Mouse (Mus musculus) neural tube, embryonic 14.5 days (tissue): Measurements from ENCODE around the gene Mpo. TPM values are rescaled to one million over a fixed set of nuclear protein-coding genes. Genes with fewer than 3 reads are reported as not detected.

ENCODE experiments used
- ATAC-seq: fragments of 200-750 bp; cut with Nextera tagmentation; 2 replicates; pipeline ENCODE4 v1.8.0; 2017; ENCODE audit warnings: low read depth, mild to moderate bottlenecking, moderate TSS enrichment, moderate library complexity
- H3K27ac ChIP-seq: fragments of 300-500 bp; sonication (generic); 2 replicates; pipeline ENCODE4 v1.5.1; 2014; ENCODE audit warnings: low read depth, mild to moderate bottlenecking, control low read depth, low read length, moderate library complexity, mixed read lengths
- H3K27me3 ChIP-seq: fragments of 300-500 bp; sonication (generic); 2 replicates; pipeline ENCODE4 v1.6.1; 2014; ENCODE audit warnings: low read length; ENCODE audit not compliant: control insufficient read depth, insufficient read depth
- H3K36me3 ChIP-seq: fragments of 300-500 bp; sonication (generic); 2 replicates; pipeline ENCODE4 v1.6.1; 2014; ENCODE audit warnings: low read length, mixed read lengths; ENCODE audit not compliant: control insufficient read depth, insufficient read depth
- H3K4me1 ChIP-seq: fragments of 300-500 bp; sonication (generic); 2 replicates; pipeline ENCODE4 v1.6.1; 2014; ENCODE audit warnings: low read length; ENCODE audit not compliant: control insufficient read depth, insufficient read depth
- H3K4me2 ChIP-seq: fragments of 300-500 bp; sonication (generic); 2 replicates; pipeline ENCODE4 v1.6.1; 2014; ENCODE audit warnings: mild to moderate bottlenecking, low read depth, low read length, control low read depth
- H3K4me3 ChIP-seq: fragments of 300-500 bp; sonication (generic); 2 replicates; pipeline ENCODE4 v1.5.1; 2014; ENCODE audit warnings: low read depth, low read length, control low read depth, mixed read lengths
- H3K9ac ChIP-seq: fragments of 300-500 bp; sonication (generic); replicated peaks from 2 replicates; pipeline ENCODE4 v1.6.1; 2014; ENCODE audit warnings: low read depth, mild to moderate bottlenecking, control low read depth, low read length, mixed read lengths
- H3K9me3 ChIP-seq: fragments of 300-500 bp; sonication (generic); 2 replicates; pipeline ENCODE4 v1.6.1; 2016; ENCODE audit warnings: low read length; ENCODE audit not compliant: control insufficient read depth
- WGBS: fragments of 180-500 bp; shearing (Covaris S2); extraction: QIAGEN DNeasy Blood & Tissue Kit; methylation state at CpG from one replicate; pipeline ENCODE4 v1.1.7; 2014; 5-methylcytosine and 5-hydroxymethylcytosine counted together
- microRNA counts: library from miRNA; unstranded; fragments of <30 nt; microRNA quantifications from one replicate; lab custom pipeline; 2016
- microRNA-seq: library from miRNA; unstranded; fragments of <30 nt; microRNA quantifications from one replicate; pipeline ENCODE4, GENCODE M21; 2016
- polyA plus RNA-seq: library from polyadenylated mRNA; unstranded; fragments of >200 nt; fragmentation: Nextera tagmentation; extraction: Ambion mirVana; gene quantifications from 2 replicates; pipeline ENCODE4 v1.2.1, GENCODE M21; 2014

Mpo gene
- polyA plus RNA-seq, 1 experiment from 2014 or later: 0.31 TPM

DNA sequence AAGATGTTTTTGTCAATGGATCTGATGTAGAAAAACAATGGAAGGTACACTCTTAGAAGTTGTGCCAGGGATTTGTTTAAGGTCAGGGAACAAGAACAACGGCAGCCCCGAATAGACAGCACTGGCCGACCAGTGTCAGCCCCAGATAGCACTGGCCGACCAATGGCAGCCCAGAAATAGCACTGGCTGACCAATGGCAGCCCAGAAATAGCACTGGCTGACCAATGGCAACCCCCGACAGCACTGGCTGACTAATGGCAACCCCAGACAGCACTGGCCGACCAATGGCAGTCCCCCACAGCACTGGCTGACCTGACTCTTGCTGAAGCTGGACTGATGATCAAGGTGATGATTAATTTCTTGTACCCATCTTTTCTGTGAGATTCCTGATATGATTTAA is 54.5 kb downstream of the Mpo start:
- no peak for ATAC-seq
- Histone ChIP-seq H3K9me3 (no peaks in the 10 kb centered on the region), H3K36me3 (no peaks in the 10 kb centered on the region), H3K27me3 (no peaks in the 10 kb centered on the region), H3K4me1 (no peaks in the 10 kb centered on the region), H3K9ac (no peak overlapping the region), H3K4me2 (no peak overlapping the region), H3K4me3 (no peak overlapping the region), H3K27ac (no peak overlapping the region)
- WGBS: 70% methylated on average over 6 of the region's 6 CpGs

DNA sequence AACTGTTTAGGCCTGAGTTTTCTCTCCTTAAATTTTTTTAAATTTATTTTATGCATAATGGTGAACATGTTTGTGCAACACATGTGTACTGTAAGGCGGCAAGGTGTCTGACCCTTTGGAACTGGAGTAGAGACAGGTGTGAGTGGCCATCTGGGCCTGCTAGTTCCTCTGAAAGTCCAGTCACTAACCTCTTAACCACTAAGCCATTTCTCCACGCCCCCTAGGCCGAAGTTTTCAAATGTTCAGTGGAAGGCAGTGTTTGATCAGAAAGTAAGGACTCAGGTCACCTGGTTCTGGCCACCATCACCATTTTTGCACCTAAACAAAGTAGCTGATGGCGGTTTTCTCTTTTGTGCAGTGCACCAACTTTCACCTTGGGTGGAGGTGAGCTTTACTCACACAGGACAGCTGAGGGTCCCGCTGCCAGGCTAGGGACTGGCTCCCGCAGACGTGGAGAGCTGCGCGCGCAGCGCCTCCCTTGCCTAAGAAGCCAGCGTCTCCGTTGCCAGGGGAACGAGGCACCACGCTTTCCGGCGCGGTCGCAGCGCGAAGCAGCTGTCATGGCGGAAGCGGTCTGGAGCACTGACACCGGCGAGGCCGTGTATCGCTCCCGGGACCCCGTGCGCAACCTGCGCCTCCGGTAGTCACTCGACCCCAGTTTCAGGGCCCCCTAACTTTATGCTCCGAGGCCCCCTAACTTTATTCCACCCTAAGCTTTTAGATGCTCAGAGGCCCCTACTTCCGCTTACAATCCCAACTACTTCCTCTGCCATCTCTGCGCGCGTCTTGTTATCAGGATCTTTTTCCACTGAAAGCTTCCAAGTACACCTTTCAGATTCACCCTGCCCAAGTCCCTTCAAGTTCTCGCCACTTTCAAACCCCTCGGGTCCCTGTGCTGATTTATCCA is 59.6 kb downstream of the Mpo start, which contains the start of gene Mks1:
Mks1 (plus strand) TSS at position 526 of the 907 bp plus-strand sequence.
- WGBS: 5% methylated on average over 40 of the region's 40 CpGs
- Histone ChIP-seq H3K4me1 (0 out of 2 replicates have a peak, but pooled peaks cover 3% of the 10 kb centered on the region), H3K9ac (peak within 1 kb of the TSS; percentile 43), H3K4me2 (peak within 1 kb of the TSS; percentile 63), H3K27me3 (no peaks in the 10 kb centered on the region), H3K27ac (peak within 1 kb of the TSS; percentile 41; the same call in 1 of the 2 replicates), H3K4me3 (peak within 1 kb of the TSS; percentile 51), H3K36me3 (0 out of 2 replicates have a peak, but pooled peaks cover 2% of the 10 kb centered on the region), H3K9me3 (no peaks in the 10 kb centered on the region)
- ATAC-seq: peak; percentile 98

DNA sequence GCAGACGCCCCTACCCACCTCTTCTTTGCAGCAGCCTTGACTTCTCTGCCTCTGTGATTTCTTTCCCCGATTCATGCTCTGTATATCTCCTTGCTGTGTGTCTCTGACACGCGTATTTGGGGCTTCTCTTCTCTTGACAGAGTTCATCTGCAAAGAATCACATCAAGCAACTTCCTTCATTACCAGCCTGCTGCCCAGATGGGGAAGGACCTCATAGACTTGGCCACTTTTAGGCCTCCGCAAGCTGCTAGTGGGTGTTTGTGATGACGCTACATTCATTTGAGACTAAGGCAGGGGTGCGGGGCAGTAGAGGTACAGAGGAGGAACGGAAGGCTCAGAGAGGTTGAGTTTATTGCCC is 60.2 kb downstream of the Mpo start:
- Histone ChIP-seq H3K9ac (peak overlapping the region; percentile 43), H3K36me3 (0 out of 2 replicates have a peak, but pooled peaks cover 7% of the 10 kb centered on the region), H3K27me3 (no peaks in the 10 kb centered on the region), H3K27ac (peak overlapping the region; percentile 41; the same call in 1 of the 2 replicates), H3K4me1 (0 out of 2 replicates have a peak, but pooled peaks cover 3% of the 10 kb centered on the region), H3K9me3 (no peaks in the 10 kb centered on the region), H3K4me2 (peak overlapping the region; percentile 63), H3K4me3 (peak overlapping the region; percentile 51)
- WGBS: 29% methylated on average over 8 of the region's 8 CpGs
- ATAC-seq: peak; percentile 25; the same call in 1 of the 2 replicates

MicroRNA genes within 50 kb of the gene (microRNA counts, 519-probe panel; counts per million panel counts)
- microRNA mmu-miR-142-3p (lab: Ali Mortazavi, UCI) (3,653 counts per million, percentile 31 among the panel's probes with 10 or more counts), microRNA mmu-miR-142-5p (lab: Ali Mortazavi, UCI) (not detected)

Small RNA genes within 50 kb of the gene (microRNA-seq; reads per million reads assigned to microRNA genes)
- gene Mir142 (not detected), gene Mir142b (not detected)

Other genes with a start within 250 kb of the Mpo start
- not detected in 2 replicates for gene Gm11492, start 226.9 kb upstream of the Mpo start, polyA plus RNA-seq
- 24.8 and 30.0 TPM in 2 replicates for gene Sept4, start 224.7 kb upstream of the Mpo start, polyA plus RNA-seq
- gene Mtmr4, start 201.4 kb upstream of the Mpo start, polyA plus RNA-seq: 51.0 and 66.8 TPM in 2 replicates
- gene Hsf5, start 176.4 kb upstream of the Mpo start, polyA plus RNA-seq: 0.33 and 0.62 TPM in 2 replicates
- gene Rnf43, start 130.9 kb upstream of the Mpo start, polyA plus RNA-seq: 0.71 and 1.1 TPM in 2 replicates
- 137 and 139 TPM in 2 replicates for gene Supt4a, start 56.0 kb upstream of the Mpo start, polyA plus RNA-seq
- gene Tspoap1, start 33.0 kb upstream of the Mpo start, polyA plus RNA-seq: 47.8 and 55.2 TPM in 2 replicates
- 0.93 and 1.3 TPM in 2 replicates for gene Lpo, start 34.7 kb downstream of the Mpo start, polyA plus RNA-seq
- gene Mks1, start 59.6 kb downstream of the Mpo start, polyA plus RNA-seq: 10.4 and 11.1 TPM in 2 replicates
- 0.28 and 0.46 TPM in 2 replicates for gene Epx, start 82.0 kb downstream of the Mpo start, polyA plus RNA-seq
- not detected in 2 replicates for gene Olfr462, start 98.7 kb downstream of the Mpo start, polyA plus RNA-seq
- not detected in 2 replicates for gene Olfr463, start 103.8 kb downstream of the Mpo start, polyA plus RNA-seq
- gene Olfr464, start 127.4 kb downstream of the Mpo start, polyA plus RNA-seq: 0.13 and 0.31 TPM in 2 replicates
- 30.5 and 37.9 TPM in 2 replicates for gene Dynll2, start 194.0 kb downstream of the Mpo start, polyA plus RNA-seq